Mouse (Mus musculus): ENCODE measurements around the gene Gm10260.

- no peak for TF ChIP-seq POLR2A (IDR thresholded peaks at IDR 0.05; ENCODE audit: low read depth, low read length)
- no peak for TF ChIP-seq CTCF (conservative IDR thresholded peaks at IDR 0.05; ENCODE audit: insufficient read depth, insufficient read length, low read depth, low read length)
These were observed 48.9 kb downstream of the Gm10260 start for GRCm38 (mm10) chr13:97711510-97711909.
